Mouse (Mus musculus) cerebellum, postnatal 4 days (tissue): ENCODE results near the gene Rmnd1.

Experiments used
- DNase-seq, 2 experiments: peaks; one replicate each; pipeline ENCODE4 v3.0.0; 2022; ENCODE audit warnings: low spot score in 2 of 2, mixed read lengths in 1 of 2

Rmnd1 gene

DNA sequence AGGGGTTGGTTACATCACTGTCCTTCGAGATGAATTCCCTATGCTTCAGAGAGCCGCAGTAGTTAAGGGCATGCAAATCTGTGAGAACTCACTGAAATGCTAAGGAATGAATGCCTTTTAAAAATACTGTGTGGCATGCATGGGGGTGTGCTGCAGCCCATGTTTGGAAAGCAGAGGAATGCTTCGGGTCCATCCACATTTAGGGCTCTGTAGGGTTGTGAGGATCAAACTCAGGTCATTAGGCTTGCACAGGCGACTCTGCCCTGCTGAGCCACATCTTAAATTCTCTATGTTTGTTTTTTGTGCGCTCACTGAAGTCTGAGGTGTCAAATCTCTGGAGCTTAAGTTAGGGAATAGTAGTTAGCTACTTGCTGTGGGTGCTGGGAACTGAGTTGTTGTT is 41.1 kb downstream of the Rmnd1 start:
- no peak for DNase-seq

DNA sequence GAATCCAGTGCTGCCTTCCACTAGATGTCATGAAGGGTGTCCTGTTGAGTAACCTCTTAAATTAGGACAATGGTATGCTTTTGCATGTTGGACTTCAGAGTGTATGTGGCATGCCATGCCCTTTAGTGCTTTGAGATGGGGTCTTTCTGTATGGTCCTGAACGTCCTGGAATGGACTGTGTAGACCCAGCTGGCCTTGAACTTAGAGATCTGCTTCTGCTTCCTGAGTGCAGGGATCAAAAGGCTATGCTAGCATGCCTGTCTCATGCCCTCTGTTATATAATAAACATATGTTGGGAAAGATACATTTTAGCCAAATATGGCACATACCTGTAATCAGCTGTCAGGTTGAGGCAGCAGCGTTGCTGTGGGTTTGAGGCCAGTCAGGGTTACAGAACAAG is 41.6 kb downstream of the Rmnd1 start:
- DNase-seq: no peak

DNA sequence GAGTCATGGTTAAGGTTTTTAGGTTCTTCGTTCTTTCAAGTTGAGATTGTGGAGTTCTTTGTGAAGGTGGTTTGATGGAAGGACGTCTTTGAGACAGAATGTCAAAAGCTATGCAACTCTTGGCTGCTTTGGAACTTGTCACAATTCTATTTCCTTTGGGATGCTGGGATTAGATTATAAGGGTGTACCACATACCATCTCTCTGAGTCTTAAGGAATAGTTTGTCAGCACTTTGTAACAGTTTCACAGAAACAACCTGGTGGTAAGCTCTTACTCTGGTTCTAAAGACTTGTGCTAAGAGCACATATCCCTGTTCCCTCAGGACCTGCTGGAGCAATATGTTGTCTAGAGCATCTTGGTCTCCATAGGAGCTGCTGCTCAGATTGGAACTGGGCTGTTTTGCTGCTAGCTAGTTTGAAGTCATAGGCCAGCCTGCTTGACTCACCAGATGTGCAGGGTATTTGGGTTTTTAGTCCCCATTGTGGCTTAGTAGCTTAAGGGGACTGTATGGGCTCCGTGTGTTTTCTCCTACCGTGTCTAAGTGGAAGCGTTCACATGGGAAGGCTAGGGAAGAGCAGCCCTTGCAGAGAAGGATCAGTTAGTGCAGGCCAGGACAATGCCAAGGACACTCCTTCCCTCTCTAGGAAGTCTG is 42.6 kb downstream of the Rmnd1 start:
- no peak for DNase-seq

DNA sequence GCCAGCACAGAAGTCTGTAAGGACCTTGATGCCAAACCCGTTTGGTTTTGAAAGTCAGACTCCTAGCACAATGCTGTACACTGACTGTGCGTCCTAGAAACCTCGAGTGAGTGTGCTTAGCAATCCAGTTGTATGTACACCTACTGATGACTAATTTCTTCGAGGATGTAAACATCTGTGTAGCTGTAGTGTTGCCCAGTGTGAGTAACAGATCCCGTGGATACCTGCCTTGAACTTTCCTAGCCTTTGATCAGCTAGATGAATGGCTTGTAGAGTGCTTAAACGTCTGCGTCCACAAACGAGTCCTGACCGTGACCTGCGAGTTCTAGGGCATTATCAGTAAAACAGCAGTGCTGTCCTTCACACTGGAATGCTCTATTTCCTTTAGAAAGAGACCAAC is 43.2 kb downstream of the Rmnd1 start:
- DNase-seq: no peak

DNA sequence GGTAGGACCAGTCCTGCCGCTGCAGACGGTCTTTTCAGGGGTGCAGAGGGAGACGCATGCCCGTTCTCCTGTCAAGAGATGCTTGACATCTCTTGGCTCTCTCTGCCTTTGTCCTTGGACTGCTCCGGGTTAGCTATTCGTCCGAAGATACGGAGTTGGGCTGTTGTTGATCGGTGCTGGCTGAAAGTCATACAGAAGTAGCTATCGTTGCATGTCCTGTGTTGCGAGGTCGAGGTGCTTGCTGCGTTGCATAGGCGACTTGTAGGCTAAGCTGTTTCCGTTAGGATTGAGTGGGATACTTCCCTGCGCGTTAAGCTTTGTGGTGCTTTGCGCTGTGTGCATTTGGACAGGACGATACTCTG is 43.8 kb downstream of the Rmnd1 start:
- no peak for DNase-seq

DNA sequence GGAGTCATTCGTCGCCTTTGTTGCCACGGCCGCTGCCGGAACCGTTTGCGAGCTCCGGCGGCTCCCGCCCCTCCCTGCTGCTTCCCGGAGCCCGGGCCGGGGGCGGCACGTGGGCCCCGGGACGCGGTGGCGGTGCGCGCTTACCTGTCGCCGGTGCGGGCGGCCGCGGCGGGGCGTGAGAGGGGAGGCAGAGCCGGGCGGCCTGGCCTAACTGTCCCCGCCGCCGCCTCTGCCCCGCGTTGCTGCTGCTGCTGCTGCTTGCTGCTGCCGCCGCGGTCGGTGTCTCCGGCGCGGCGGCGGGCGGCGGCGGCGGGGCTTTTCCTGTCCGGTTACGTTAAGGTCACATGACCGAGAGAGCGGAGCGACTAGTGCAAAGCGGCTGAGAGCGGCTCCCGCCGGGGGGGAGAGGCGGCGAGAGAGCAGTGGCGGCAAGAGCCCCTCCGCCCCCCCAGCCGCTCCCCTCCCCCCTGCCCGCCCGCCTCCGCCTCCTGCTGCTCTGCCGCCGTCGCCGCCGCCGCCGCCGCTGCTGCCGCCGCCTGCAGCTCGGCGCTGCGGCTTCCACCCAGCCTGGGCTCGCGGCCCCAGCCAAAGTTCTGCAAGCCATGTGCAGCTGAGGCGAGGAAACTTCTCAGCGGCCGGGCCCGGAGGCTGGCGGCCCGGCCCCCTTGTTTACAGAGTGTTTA is 44.3 kb downstream of the Rmnd1 start, which contains the start of gene Zbtb2:
Gene Zbtb2 (minus strand): TSS at position 408 of the 683 bp plus-strand sequence.
- DNase-seq: peak; percentile 39 to 62

DNA sequence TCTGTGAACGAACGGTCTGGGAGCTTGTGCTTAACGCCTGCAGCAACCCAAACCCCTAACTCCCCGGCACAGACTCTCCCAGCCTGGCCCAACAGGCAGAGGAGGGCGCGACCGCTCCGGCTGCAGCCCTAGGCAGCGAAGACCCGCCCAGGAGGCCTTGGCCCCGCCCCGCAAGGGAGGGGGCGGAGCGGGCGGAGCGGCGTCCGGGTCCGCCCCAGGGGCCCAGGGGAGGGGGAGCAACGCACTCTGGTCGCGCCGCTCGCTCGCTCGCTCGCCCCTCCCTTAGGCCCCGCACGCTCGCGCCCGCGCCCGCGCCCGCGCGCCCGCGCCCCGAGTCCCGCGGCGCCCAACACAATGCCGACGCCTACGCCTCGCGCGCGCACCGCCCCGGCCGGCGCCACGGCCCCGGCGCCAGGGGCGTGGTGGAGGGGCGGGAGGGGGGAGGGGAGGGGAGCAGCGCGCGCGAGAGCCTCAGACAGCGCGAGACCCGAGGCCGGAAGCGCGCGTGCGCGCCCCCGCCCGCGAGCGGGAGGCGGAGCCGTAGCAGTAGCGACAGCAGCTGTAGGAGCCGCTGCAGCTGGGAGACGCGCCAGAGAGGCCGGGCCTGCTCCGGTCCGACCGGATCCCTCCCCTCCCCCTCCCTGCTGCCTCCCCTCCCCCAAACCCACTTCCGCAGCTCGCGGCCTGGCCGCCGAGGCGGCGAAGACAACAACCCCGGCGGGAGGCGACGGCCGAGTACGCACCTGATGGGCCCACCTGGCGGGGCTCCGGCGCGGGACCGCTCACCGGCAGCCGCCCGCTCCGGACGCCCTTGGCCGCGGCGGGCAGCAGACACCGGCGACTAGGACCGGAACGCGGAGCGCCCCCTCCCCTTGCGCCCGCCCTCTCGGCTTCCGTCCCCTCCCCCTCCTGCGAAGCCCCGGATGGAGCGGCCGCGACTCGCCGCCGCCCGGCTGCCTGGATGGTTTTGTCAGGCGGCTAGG is 45.3 kb downstream of the Rmnd1 start:
- peak; percentile 84 to 94 for DNase-seq

DNA sequence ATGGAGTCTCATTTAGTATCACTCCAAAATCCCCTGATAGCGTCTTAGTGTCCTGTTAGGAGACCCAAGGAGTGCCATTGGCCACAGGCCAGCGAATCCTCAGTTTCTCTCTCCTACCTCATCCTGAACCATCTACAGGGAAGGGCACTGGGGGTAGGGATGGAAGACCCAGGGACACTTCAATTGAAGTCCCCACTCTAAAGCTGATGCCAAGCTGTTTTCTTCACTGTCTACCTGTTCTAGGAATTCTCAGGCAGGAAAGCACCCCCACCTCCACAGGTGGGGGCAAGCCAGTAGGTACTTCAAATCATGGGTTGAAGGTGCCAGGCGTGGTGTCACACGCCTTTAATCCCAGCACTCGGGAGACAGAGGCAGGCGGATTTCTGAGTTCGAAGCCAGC is 47.9 kb downstream of the Rmnd1 start:
- no peak for DNase-seq

DNA sequence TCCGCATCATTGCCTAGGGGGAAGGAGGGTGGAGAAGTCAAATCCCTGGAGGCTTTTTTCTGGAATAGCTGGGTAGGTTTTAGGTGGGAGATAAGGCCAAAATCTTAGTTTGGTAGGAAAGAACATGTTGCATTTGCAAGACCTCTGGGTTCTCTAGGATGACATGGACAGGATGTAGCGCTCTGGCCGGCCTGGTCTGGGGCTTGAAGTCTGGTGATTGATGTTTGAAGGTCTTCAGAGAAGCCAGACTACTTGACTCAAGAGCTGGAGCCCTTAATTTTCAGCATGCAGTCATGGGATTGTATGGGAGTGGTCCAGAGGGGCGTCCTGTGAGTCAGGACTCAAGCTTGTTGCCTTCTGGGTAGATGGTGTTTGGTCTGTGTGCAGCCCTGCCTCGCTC is 51.4 kb downstream of the Rmnd1 start:
- DNase-seq: no peak

DNA sequence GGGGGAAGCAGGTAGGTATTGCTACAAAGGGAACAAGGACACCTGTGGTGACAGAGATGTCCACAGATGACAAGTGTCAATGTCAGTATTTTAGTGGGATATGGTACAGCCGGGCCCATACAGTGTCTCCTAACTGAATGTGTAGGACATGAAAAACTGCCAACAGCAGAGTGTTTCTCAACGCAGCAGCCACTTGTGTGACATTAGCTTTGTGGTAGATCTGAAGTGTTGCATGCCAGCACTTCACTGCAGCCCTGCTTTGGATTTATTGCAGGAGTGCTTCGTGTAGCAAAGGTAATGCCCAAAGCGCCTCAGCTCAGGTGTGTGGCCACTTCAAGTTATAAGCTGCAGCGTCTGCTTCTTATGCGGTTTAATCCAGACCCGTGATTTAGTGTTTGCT is 55.3 kb downstream of the Rmnd1 start:
- no peak for DNase-seq

DNA sequence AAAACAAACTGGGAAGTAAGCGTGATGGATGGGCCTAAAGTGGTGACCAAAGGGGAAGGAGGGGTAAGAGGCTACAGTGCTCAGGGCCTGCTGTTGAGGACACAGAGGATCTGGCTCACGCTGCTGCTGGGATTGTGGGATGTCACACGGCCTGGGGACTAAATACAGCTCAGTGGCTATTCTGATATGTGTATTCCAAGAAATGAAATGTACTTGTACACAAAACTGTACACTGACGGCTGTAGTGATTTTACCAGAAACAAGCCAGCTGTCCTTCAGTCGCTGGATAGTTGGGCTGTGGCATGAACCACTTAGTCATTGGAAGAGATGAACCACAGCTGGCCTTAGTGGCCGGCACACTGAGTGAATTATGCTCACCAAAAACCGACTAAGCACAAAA is 55.7 kb downstream of the Rmnd1 start:
- no peak for DNase-seq

DNA sequence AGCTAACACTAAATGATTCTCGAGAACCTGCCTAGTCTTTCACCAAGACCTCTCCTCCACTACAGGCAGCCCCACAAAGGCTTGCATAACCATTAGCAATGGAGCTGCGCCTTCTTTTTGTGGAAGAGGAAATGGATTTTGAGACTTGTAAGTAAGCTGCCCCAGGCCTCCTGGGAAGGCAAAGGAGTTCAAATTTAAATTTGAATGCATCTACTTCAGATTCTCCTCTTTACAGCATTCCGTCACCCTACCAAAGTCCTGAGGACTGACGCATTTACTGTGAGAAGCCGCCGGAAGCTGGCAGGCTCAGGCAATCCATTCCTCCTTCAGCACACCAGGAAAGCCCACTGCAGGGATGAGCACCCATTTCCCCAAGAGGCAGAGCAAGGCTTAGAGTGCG is 56.9 kb downstream of the Rmnd1 start:
- no peak for DNase-seq

DNA sequence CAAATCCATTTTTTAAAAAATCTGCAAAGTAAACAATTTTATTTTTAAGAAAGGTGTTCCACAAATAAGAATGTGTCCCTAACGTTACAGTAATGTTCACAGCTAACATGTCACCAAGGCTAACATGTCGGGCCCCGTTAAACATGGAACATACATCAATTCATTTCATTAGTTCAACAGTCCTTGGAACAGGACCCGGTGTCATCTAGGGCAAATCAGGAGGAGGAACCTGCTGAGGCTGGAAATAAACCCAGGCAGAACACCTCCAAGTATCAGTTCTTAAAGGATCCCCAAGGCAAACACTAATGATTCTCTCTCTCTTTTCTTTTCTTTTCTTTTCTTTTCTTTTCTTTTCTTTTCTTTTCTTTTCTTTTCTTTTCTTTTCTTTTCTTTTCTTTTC is 57.5 kb downstream of the Rmnd1 start:
- no peak for DNase-seq

DNA sequence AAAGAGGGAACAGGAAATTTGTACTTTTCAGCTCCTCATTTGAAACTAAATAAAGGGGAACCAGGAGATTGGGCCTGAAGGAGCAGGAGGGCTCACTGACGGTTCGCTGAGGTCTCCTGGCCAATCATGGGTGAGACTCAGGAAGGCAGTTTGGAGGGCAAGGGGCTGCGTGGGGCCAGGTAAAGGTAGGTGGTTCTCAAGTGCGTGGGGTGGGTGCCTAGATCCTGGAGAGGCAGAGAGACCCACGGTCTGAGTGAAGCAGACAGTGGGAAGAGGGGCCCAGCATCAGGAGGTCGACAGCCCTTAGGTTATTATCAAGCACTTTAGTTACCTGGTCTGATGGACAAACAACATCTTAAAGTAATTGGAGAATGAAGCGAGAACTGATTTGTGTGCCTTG is 57.9 kb downstream of the Rmnd1 start:
- DNase-seq: no peak

DNA sequence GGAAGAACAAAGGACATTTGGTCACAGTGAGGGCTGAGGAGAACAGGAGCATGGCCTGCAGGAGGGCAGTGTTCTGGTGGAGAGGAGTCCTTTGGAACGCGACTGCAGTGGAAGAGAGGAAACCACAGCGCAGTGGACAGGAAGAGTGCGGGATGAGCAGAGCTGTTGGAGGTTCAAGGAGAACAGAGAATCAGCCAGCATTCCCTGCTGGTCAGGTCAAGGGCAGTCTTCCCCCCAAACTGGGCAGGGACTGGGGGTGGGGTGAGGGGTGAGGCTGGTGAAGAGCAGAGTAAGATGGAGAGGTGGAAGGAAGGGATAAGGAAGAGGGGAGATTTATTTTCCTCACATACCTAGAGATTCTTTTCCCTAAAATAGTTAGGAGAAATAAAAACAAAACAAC is 58.6 kb downstream of the Rmnd1 start:
- no peak for DNase-seq

DNA sequence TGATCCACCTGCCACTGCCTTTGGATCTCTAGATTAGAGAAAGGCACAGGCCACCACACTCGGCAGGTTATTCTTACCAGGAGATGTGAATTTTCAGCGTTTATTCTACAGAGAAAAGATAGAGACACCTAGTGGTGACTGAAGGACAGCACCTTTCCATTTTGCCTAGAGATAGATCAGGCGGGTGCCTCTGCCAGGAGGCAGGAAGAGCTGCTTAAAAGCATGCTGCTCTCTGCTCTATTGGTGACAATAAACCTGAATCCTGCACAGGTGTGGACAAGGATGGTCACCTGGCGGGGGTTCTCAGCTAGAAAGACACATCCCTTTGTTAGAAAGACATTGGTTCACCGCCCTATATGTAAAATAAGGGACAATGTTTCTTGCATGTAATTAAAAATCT is 60.2 kb downstream of the Rmnd1 start:
- DNase-seq: peak in 1 of 2 experiments; percentile 16

DNA sequence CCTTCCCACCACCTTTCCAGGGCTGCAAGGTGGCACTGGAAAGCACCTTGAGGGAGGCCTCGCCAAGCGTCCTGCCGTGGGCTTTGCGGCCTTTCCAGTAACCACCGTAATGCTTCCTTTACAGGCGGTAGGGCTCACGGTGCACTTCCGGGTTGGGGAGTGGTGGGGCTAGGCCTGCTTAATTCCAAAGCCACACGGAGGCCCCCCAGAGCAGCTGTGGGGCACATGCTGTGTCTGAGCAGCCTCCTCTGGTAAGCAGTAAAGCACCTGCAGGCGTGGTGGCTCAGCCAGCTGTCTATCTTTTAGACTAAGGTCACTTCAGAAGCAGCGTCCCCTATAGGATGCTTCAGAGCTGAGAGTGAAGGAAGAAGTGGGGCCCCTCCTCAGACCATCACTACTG is 62.1 kb downstream of the Rmnd1 start:
- no peak for DNase-seq

DNA sequence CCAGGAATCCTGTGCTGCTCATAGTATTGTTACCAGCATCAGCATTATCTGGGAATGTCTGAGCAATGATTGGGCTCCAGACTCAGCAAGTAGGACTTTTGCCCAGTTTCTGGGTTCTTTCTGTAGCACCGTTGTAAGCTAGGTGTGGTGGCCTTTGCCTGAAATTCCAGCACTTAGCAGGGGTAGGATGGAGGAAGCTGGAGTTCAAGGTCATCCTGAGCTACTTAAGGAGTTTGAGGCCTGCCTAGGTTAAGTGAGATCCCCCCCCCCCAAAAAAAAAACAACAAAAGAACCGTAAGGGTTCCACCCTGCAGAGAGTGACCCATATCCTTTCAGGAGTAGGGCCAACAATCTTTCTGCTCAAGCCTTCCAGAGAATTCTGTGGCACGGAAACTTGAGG is 67.6 kb downstream of the Rmnd1 start:
- no peak for DNase-seq

DNA sequence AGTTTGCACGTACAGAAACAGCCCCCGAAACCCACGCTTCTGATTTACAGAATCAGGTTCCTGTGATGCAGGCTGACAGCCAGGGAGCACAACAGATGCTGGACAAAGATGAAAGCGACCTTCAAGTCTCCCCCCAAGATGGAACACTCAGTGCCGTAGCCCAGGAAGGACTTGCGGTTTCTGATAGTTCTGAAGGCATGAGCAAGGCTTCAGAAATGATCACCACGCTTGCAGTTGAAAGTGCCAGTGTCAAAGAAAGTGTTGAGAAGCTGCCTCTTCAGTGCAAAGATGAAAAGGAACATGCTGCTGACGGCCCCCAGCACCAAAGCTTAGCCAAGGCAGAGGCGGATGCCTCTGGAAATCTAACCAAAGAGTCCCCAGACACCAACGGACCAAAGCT is 74.8 kb downstream of the Rmnd1 start:
- DNase-seq: no peak

DNA sequence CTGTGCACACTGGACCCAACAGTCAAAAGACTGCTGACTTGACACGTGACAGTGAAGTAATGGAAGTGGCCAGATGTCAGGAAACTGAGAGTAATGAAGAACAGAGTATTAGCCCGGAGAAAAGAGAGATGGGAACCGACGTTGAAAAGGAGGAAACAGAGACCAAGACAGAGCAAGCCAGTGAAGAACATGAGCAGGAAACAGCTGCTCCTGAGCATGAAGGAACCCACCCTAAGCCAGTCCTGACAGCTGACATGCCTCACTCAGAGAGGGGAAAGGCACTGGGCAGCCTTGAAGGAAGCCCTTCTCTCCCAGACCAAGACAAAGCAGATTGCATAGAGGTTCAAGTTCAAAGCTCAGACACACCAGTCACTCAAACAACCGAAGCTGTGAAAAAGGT is 75.5 kb downstream of the Rmnd1 start:
- DNase-seq: no peak

DNA sequence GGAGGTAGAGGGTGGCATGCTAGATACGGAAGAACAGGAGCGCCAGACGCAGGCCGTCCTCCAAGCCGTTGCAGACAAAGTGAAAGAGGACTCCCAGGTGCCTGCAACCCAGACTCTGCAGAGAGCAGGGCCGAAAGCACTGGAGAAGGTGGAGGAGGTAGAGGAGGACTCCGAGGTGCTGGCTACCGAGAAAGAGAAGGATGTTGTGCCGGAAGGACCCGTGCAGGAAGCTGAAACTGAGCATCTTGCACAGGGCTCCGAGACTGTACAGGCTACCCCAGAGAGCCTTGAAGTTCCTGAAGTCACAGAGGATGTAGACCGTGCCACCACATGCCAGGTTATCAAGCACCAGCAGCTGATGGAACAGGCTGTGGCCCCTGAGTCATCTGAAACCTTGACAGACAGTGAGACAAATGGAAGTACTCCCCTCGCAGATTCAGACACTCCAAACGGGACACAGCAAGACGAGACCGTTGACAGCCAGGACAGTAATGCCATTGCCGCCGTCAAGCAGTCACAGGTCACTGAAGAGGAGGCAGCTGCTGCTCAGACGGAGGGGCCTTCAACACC is 76.2 kb downstream of the Rmnd1 start:
- no peak for DNase-seq
